Mouse (Mus musculus): ENCODE data around the gene Yeats4. TPM values are rescaled to one million over a fixed set of nuclear protein-coding genes. Genes with fewer than 3 reads are reported as not detected.

The Yeats4 gene
- total and polyA plus RNA-seq, 2 experiments from 2014 or later = 79.0 to 107 TPM

GRCm38 (mm10) chr10:117208221-117208620 is 16.1 kb downstream of the Yeats4 start:
- Histone ChIP-seq H3K9me3 (ENCODE audit: low read length) (no peaks in the 10 kb centered on the region), H3K4me1 (ENCODE audit: insufficient read depth, low read length) (no peaks in the 10 kb centered on the region), H3K27me3 (ENCODE audit: insufficient read depth, low read length) (no peaks in the 10 kb centered on the region), H3K9ac (replicated peaks; ENCODE audit: low read length, poor library complexity, severe bottlenecking) (no peak overlapping the region), H3K4me3 (ENCODE audit: low read depth, low read length) (no peak overlapping the region), H3K4me2 (ENCODE audit: low read depth, low read length, poor library complexity, severe bottlenecking) (no peak overlapping the region), H3K27ac (ENCODE audit: low read depth, low read length) (no peak overlapping the region), H3K36me3 (ENCODE audit: insufficient read depth, low read length) (no peaks in the 10 kb centered on the region)
- 86% methylated on average over 15 of the region's 15 CpGs for WGBS
- TF ChIP-seq CTCF (IDR thresholded peaks at IDR 0.05) = no peak
- ATAC-seq (ENCODE audit: low FRiP score) (no peak), DNase-seq (ENCODE audit: low spot score) (no peak)

- Histone ChIP-seq H3K27me3 (ENCODE audit: insufficient read depth, low read length) (no peaks in the 10 kb centered on the region), H3K4me3 (ENCODE audit: low read depth, low read length) (no peak overlapping the region), H3K36me3 (ENCODE audit: insufficient read depth, low read length) (no peaks in the 10 kb centered on the region), H3K9me3 (ENCODE audit: low read length) (no peaks in the 10 kb centered on the region), H3K4me1 (ENCODE audit: insufficient read depth, low read length) (no peaks in the 10 kb centered on the region), H3K9ac (replicated peaks; ENCODE audit: low read length, poor library complexity, severe bottlenecking) (no peak overlapping the region), H3K27ac (ENCODE audit: low read depth, low read length) (no peak overlapping the region), H3K4me2 (ENCODE audit: low read depth, low read length, poor library complexity, severe bottlenecking) (no peak overlapping the region)
- no peak for TF ChIP-seq CTCF (IDR thresholded peaks at IDR 0.05)
- WGBS = 92% methylated on average over 3 of the region's 3 CpGs
- no peak for DNase-seq (ENCODE audit: low spot score)
- no peak for ATAC-seq (ENCODE audit: low FRiP score)
Measured at GRCm38 (mm10) chr10:117206070-117206469, 18.2 kb downstream of the Yeats4 start.

- 81% methylated on average over 2 of the region's 2 CpGs for WGBS
- Histone ChIP-seq H3K4me1 (ENCODE audit: insufficient read depth, low read length) (no peaks in the 10 kb centered on the region), H3K4me2 (ENCODE audit: low read depth, low read length, poor library complexity, severe bottlenecking) (no peak overlapping the region), H3K4me3 (ENCODE audit: low read depth, low read length) (no peak overlapping the region), H3K9me3 (ENCODE audit: low read length) (no peaks in the 10 kb centered on the region), H3K36me3 (ENCODE audit: insufficient read depth, low read length) (no peaks in the 10 kb centered on the region), H3K27ac (ENCODE audit: low read depth, low read length) (no peak overlapping the region), H3K27me3 (ENCODE audit: insufficient read depth, low read length) (no peaks in the 10 kb centered on the region), H3K9ac (replicated peaks; ENCODE audit: low read length, poor library complexity, severe bottlenecking) (no peak overlapping the region)
- TF ChIP-seq CTCF (IDR thresholded peaks at IDR 0.05) = peak; percentile 38
- ATAC-seq (ENCODE audit: low FRiP score) (no peak), DNase-seq (ENCODE audit: low spot score) (no peak)
Measured at GRCm38 (mm10) chr10:117203558-117203981, 20.7 kb downstream of the Yeats4 start.

GRCm38 (mm10) chr10:117202981-117203557 is 21.2 kb downstream of the Yeats4 start:
- Histone ChIP-seq H3K4me1 (ENCODE audit: insufficient read depth, low read length) (no peaks in the 10 kb centered on the region), H3K9ac (replicated peaks; ENCODE audit: low read length, poor library complexity, severe bottlenecking) (no peak overlapping the region), H3K27me3 (ENCODE audit: insufficient read depth, low read length) (no peaks in the 10 kb centered on the region), H3K27ac (ENCODE audit: low read depth, low read length) (no peak overlapping the region), H3K9me3 (ENCODE audit: low read length) (no peaks in the 10 kb centered on the region), H3K4me2 (ENCODE audit: low read depth, low read length, poor library complexity, severe bottlenecking) (no peak overlapping the region), H3K4me3 (ENCODE audit: low read depth, low read length) (no peak overlapping the region), H3K36me3 (ENCODE audit: insufficient read depth, low read length) (no peaks in the 10 kb centered on the region)
- 79% methylated on average over 17 of the region's 17 CpGs for WGBS
- DNase-seq (ENCODE audit: low spot score) (no peak), ATAC-seq (ENCODE audit: low FRiP score) (no peak)
- TF ChIP-seq CTCF (IDR thresholded peaks at IDR 0.05) = no peak

- H3K9ac ChIP-seq (replicated peaks; ENCODE audit: low read length, poor library complexity, severe bottlenecking) = no peak overlapping the region
- 19% methylated on average over 3 of the region's 3 CpGs for WGBS
- no peaks in the 10 kb centered on the region for H3K27me3 ChIP-seq (ENCODE audit: insufficient read depth, low read length)
- no peak overlapping the region for H3K4me3 ChIP-seq (ENCODE audit: low read depth, low read length)
- no peak for ATAC-seq (ENCODE audit: low FRiP score)
- no peaks in the 10 kb centered on the region for H3K4me1 ChIP-seq (ENCODE audit: insufficient read depth, low read length)
- H3K9me3 ChIP-seq (ENCODE audit: low read length) = no peaks in the 10 kb centered on the region
- no peak overlapping the region for H3K4me2 ChIP-seq (ENCODE audit: low read depth, low read length, poor library complexity, severe bottlenecking)
- H3K27ac ChIP-seq (ENCODE audit: low read depth, low read length) = no peak overlapping the region
- no peak for DNase-seq (ENCODE audit: low spot score)
- no peaks in the 10 kb centered on the region for H3K36me3 ChIP-seq (ENCODE audit: insufficient read depth, low read length)
- TF ChIP-seq CTCF (IDR thresholded peaks at IDR 0.05) = no peak
Measured at GRCm38 (mm10) chr10:117199701-117200100, 24.6 kb downstream of the Yeats4 start.

- Histone ChIP-seq H3K27me3 (ENCODE audit: insufficient read depth, low read length) (no peaks in the 10 kb centered on the region), H3K4me1 (ENCODE audit: insufficient read depth, low read length) (no peaks in the 10 kb centered on the region), H3K4me2 (ENCODE audit: low read depth, low read length, poor library complexity, severe bottlenecking) (no peak overlapping the region), H3K27ac (ENCODE audit: low read depth, low read length) (no peak overlapping the region), H3K9me3 (ENCODE audit: low read length) (no peaks in the 10 kb centered on the region), H3K36me3 (ENCODE audit: insufficient read depth, low read length) (no peaks in the 10 kb centered on the region), H3K4me3 (ENCODE audit: low read depth, low read length) (no peak overlapping the region), H3K9ac (replicated peaks; ENCODE audit: low read length, poor library complexity, severe bottlenecking) (no peak overlapping the region)
- 78% methylated on average over 3 of the region's 3 CpGs for WGBS
- DNase-seq (ENCODE audit: low spot score) (no peak), ATAC-seq (ENCODE audit: low FRiP score) (no peak)
- no peak for TF ChIP-seq CTCF (IDR thresholded peaks at IDR 0.05)
Measured at GRCm38 (mm10) chr10:117196696-117197095, 27.6 kb downstream of the Yeats4 start.
